Mouse (Mus musculus) G1E (cell line): ENCODE measurements around the gene Zan. TPM values are rescaled to one million over a fixed set of nuclear protein-coding genes. Genes with fewer than 3 reads are reported as not detected.

Source experiments
- ATAC-seq: 2 replicates; pipeline ENCODE4 v1.8.0; 2016; ENCODE audit warnings: mild to moderate bottlenecking; ENCODE audit not compliant: insufficient number of reproducible peaks, poor library complexity, low FRiP score, severe bottlenecking; ENCODE audit errors: extremely low read depth
- DNase-seq: peaks from one replicate; pipeline ENCODE4 v3.0.0; 2012; ENCODE audit warnings: low spot score
- H3K27me3 ChIP-seq: 2 replicates; pipeline ENCODE4 v1.6.1; 2012; ENCODE audit warnings: mild to moderate bottlenecking, low read length, inconsistent platforms; ENCODE audit not compliant: insufficient read depth
- H3K36me3 ChIP-seq: replicated peaks from 2 replicates; pipeline ENCODE3; 2012; ENCODE audit warnings: mild to moderate bottlenecking, inconsistent platforms
- H3K4me1 ChIP-seq: 2 replicates; pipeline ENCODE4 v1.6.1; 2012; ENCODE audit warnings: low read depth, low read length, inconsistent platforms, mixed read lengths; ENCODE audit not compliant: insufficient read depth
- H3K4me3 ChIP-seq: 2 replicates; pipeline ENCODE4 v1.5.1; 2012; ENCODE audit warnings: low read depth, mild to moderate bottlenecking, inconsistent platforms, low read length, moderate library complexity, mixed read lengths
- H3K9me3 ChIP-seq: replicated peaks from 2 replicates; pipeline ENCODE4 v1.6.1; 2012; ENCODE audit warnings: inconsistent platforms
- CTCF ChIP-seq: IDR thresholded peaks from 2 replicates; pipeline ENCODE4 v1.5.1; 2012; ENCODE audit warnings: low read depth, low read length, inconsistent platforms, mixed read lengths
- GATA1 ChIP-seq: IDR thresholded peaks from 2 replicates; pipeline ENCODE4 v1.6.1; 2012; ENCODE audit warnings: borderline replicate concordance, low read length, inconsistent platforms, mixed read lengths
- GATA2 ChIP-seq: IDR thresholded peaks from 2 replicates; pipeline ENCODE4 v1.6.1; 2012; ENCODE audit warnings: low read depth, low read length, inconsistent platforms, borderline replicate concordance
- POLR2AphosphoS5 ChIP-seq: IDR thresholded peaks from 2 replicates; pipeline ENCODE4 v1.6.1; 2012; ENCODE audit warnings: low read depth, low read length, inconsistent platforms; ENCODE audit not compliant: insufficient replicate concordance
- TAL1 ChIP-seq: conservative IDR thresholded peaks from 2 replicates; pipeline ENCODE4 v1.6.1; 2012; ENCODE audit warnings: low read depth, low read length, inconsistent platforms, mixed read lengths
- polyA plus RNA-seq: library from polyadenylated mRNA; stranded (reverse); fragments of >175 nt; gene quantifications from 2 replicates; pipeline ENCODE4 v1.2.3, GENCODE M21; 2012
- total RNA-seq, 2 experiments: library from RNA; stranded (forward) in 1 of 2; stranded (reverse) in 1 of 2; fragments of 200-1000 nt in 1 of 2; fragments of >200 nt in 1 of 2; fragmentation: Nextera tagmentation in 1 of 2; gene quantifications; 2 replicates each; pipeline ENCODE4 v1.2.3; 2014 to 2017

The Zan gene
- total and polyA plus RNA-seq, 3 experiments: 0.02 to 0.22 TPM; not detected in 1

DNA sequence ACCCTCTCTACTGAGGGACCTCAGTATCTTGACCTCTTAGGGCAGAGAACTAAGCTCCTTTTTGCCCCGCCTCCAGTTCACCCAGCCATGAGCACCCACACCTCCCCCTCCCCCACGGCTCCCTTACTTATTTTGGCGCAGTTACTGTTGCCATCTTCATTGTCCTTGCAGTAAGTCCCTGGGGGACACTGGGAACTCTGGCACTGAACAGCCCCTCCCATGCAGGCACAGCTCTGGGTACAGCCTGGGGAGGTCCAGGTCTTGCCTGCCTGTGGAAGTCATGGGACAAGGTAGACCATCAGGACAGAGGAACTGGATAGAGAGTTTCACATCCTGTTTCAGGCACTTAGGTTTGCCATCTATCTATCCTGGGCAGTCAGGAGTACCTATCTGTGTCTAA is 66.8 kb downstream of the Zan start:
- H3K36me3 ChIP-seq: no peaks in the 10 kb centered on the region
- no peak for ATAC-seq
- TF ChIP-seq POLR2AphosphoS5 (no peak), TAL1 (no peak), CTCF (no peak), GATA2 (no peak)
- H3K27me3 ChIP-seq: peaks cover 17% of the 10 kb centered on the region
- H3K9me3 ChIP-seq: no peaks in the 10 kb centered on the region
- H3K4me3 ChIP-seq: no peak overlapping the region
- no peaks in the 10 kb centered on the region for H3K4me1 ChIP-seq
- no peak for DNase-seq

DNA sequence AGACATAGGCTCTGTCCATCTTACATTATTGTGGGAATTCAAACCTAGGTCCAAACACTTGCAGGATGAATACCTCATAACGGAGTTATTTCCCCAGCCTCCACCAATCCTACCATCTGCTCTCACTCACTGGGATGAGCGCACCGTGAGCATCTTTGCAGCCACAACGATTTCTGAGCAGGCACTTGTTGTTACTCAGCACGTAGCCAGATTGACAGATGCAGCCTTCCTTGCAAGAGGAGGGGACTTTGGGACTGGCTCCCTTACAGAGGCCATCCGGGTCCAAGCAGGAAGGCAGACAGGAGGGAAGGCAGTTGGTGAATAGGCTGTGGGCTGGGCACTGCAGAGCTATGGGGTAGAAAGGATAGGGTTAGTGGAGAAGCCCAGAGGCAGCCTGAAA is 67.4 kb downstream of the Zan start:
- no peaks in the 10 kb centered on the region for H3K9me3 ChIP-seq
- H3K36me3 ChIP-seq: no peaks in the 10 kb centered on the region
- no peak for DNase-seq
- no peaks in the 10 kb centered on the region for H3K4me1 ChIP-seq
- TF ChIP-seq CTCF (no peak), POLR2AphosphoS5 (no peak), GATA1 (no peak), GATA2 (no peak), TAL1 (no peak)
- no peak overlapping the region for H3K4me3 ChIP-seq
- H3K27me3 ChIP-seq: peaks cover 14% of the 10 kb centered on the region
- ATAC-seq: no peak

DNA sequence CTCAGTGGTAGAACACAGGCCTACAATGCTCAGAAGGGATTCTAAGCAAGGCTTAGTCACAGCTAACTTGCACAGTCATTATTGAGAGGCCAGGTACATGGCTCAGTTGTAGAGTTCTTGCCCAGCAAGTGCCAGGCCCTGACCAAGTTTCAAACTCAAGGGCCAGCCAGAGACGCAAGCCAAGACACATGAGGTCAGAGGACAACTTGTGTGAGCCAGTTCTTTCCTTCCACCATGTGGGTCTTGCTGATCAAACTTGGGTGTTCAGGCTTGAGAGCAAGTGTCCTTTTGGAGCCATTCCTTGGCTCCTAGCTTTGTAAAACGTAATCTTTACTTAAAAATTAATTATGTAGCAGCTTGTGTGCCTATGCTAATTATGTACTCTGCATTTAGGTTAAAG is 72.8 kb downstream of the Zan start:
- no peaks in the 10 kb centered on the region for H3K36me3 ChIP-seq
- DNase-seq (no peak), ATAC-seq (no peak)
- peaks cover 25% of the 10 kb centered on the region; the same call in 1 of the 2 replicates for H3K27me3 ChIP-seq
- H3K9me3 ChIP-seq: no peaks in the 10 kb centered on the region
- no peak overlapping the region for H3K4me3 ChIP-seq
- TF ChIP-seq CTCF (no peak), GATA2 (no peak), TAL1 (no peak), POLR2AphosphoS5 (no peak), GATA1 (no peak)
- H3K4me1 ChIP-seq: no peaks in the 10 kb centered on the region

DNA sequence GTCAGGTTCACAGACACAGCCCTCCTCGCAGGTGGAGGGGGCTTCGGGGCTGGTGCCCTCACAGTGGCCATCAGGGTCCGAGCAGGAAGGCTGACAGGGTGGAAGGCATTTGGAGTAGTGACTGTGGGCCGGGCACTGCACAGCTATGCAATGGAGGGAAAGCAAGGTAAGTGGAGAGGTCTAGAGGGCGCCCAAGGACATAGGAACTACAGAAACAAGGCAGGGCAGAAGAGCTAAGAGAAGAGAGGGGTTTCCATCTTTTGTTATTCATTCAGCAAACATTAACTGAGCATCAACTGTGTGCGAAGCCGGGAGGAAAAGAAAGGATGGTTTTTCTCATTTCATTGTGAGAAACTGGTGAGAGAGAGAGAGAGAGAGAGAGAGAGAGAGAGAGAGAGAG is 82.4 kb downstream of the Zan start:
- ATAC-seq (no peak), DNase-seq (no peak)
- Histone ChIP-seq H3K36me3 (no peaks in the 10 kb centered on the region), H3K4me1 (no peaks in the 10 kb centered on the region), H3K9me3 (no peaks in the 10 kb centered on the region), H3K27me3 (peaks cover 28% of the 10 kb centered on the region), H3K4me3 (no peak overlapping the region)
- TF ChIP-seq GATA1 (no peak), POLR2AphosphoS5 (no peak), GATA2 (no peak), TAL1 (no peak), CTCF (no peak)

DNA sequence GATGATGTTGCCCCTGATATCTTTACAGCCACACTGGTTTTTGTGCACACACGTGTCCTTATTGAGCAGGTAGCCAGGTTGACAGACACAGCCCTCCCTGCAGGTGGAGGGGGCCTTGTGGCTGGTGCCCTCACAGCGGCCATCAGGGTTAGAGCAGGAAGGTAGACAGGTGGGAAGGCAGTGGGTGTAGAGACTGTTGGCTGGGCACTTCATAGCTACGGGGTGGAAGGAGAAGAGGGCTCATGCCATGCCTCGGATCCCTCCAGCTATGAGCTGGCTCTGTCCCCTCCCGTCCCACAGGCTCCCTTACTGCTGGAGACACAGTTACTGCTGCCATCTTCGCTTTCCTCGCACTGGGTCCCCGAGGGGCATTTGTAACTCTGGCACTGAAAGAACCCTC is 85.2 kb downstream of the Zan start:
- Histone ChIP-seq H3K4me3 (no peak overlapping the region), H3K36me3 (no peaks in the 10 kb centered on the region), H3K27me3 (peaks cover 24% of the 10 kb centered on the region), H3K4me1 (0 out of 2 replicates have a peak, but pooled peaks cover 3% of the 10 kb centered on the region), H3K9me3 (no peaks in the 10 kb centered on the region)
- TF ChIP-seq POLR2AphosphoS5 (no peak), CTCF (no peak)
- DNase-seq (no peak), ATAC-seq (no peak)

DNA sequence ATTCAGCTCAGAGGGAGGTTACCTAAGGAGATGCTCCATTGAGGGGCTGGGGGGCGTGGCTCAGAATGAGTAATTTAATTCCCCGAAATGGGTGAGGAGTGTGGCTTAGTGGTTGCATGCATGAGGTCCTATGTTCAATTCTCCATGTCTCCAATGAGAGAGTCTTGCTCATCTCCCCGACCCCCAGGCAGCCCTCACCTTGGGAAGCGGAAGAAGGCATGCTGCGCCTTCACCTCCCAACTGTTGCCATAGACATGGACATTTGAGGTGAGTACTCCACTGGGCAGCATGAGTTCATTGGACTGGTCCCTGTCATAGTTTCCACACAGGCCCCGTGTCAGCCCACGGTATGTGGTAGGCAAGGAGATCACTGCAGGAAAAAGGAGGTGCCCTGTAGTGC is 90.2 kb downstream of the Zan start:
- ATAC-seq (no peak), DNase-seq (no peak)
- Histone ChIP-seq H3K4me3 (no peak overlapping the region), H3K4me1 (0 out of 2 replicates have a peak, but pooled peaks cover 3% of the 10 kb centered on the region), H3K27me3 (peaks cover 30% of the 10 kb centered on the region), H3K36me3 (no peaks in the 10 kb centered on the region), H3K9me3 (no peaks in the 10 kb centered on the region)
- TF ChIP-seq CTCF (no peak), GATA1 (no peak)

DNA sequence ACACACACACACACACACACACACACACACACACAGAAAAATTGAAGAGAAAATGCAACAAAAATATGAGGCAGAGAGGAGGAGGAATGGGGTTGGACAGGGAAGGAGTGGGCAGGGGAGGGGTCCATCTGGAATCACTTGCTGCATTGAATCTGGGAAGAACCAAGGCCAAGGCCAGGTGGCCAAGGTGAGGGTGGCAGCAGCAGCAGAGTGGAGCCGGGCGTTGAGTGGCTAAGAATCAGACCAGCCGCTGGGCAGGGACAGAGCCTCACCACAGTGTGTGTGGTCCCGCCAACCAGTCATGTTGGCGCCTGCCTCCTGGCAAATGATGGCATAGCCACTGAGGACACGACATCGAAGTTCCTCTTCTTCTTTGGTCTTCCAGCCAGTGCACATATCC is 93.4 kb downstream of the Zan start:
- H3K4me3 ChIP-seq: no peak overlapping the region

More for the DNA sequence above, 93.4 kb downstream of the Zan start:
- DNase-seq: no peak
- no peaks in the 10 kb centered on the region for H3K9me3 ChIP-seq
- ATAC-seq: no peak
- H3K27me3 ChIP-seq: peaks cover 28% of the 10 kb centered on the region
- TF ChIP-seq CTCF (no peak), POLR2AphosphoS5 (no peak), TAL1 (no peak), GATA1 (no peak), GATA2 (no peak)
- H3K4me1 ChIP-seq: no peaks in the 10 kb centered on the region; the same call in 1 of the 2 replicates
- no peaks in the 10 kb centered on the region for H3K36me3 ChIP-seq
